Mouse (Mus musculus) ovary, postnatal 36 days (tissue): Measurements from ENCODE around the gene Ago1.

Source experiments
- DNase-seq: peaks from one replicate; pipeline ENCODE4 v3.0.0; 2022; ENCODE audit warnings: low spot score, mixed read lengths

Gene Ago1

GRCm38 (mm10) chr4:126412526-126412925 lies 55.9 kb downstream of the Ago1 start:
- DNase-seq = no peak
